Mouse (Mus musculus) adrenal gland, postnatal 4 days (tissue): Measurements from ENCODE around the gene Map4k2. TPM values are rescaled to one million over a fixed set of nuclear protein-coding genes. Genes with fewer than 3 reads are reported as not detected.
A peak's percentile ranks its signal among the peaks of the same experiment; 100 is the strongest.

ENCODE experiments used
- DNase-seq, 2 experiments: peaks; one replicate each; pipeline ENCODE4 v3.0.0; 2021 to 2022; ENCODE audit warnings: low spot score in 2 of 2, mixed read lengths in 2 of 2
- total RNA-seq, 2 experiments: library from RNA; stranded (reverse); gene quantifications; 2 replicates each; pipeline ENCODE4 v1.2.3; 2021

Map4k2 gene
- total RNA-seq, 2 experiments from 2014 or later, result 61.1 to 62.0 TPM

DNA sequence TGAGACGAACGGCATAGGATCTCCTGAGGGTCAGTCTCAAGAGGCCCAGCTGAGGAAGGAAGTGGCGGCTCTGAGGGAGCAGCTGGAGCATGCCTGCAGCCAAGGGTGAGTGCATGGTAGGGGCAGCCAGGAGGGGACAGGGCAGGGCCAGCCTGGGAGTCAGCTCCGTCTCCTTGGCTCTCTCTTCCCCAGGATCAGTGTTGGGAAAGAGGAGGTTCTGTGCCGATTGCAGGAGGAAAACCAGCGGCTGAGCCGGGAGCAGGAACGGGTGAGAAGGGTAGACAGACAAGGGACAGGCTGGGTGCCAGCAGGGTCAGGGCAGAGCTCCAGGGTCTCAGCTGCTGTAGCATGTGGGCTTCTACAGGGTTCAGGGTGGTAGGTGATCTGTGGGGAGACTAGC, 26.4 kb upstream of the Map4k2 start:
- no peak for DNase-seq

DNA sequence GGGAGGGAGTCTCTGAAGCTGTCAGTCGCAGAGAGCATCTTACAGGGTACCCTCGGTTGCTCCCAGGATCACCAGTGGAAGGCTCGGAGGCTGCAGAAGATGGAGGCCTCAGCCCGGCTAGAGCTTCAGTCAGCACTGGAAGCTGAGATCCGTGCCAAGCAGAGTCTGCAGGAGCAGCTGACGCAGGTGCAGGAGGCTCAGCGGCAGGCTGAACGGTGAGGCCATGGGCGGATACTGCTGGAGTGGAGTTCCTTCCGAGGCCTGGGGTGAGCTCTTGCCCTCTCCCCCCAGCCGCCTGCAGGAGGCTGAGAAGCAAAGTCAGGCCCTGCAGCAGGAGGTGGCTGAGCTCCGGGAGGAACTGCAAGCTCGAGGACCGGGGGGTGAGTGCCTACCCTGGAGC, 25.4 kb upstream of the Map4k2 start:
- DNase-seq, result no peak

DNA sequence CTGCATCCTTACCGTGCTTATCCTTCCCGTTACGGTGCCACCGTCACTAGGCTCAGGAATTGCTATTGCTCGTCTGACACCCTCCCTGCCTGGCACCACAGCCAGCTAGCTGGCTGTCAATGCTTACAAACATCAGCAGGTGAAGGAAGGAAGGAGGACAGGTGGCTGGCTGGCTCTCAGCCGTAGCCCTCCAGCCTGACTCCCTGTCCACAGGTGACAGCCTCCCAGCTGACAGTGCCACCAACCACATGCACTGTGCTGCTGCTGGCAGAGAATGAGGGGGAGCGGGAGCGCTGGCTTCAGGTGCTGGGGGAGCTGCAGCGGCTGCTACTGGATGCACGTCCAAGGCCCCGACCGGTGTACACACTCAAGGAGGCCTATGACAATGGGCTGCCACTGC, 22.8 kb upstream of the Map4k2 start:
- DNase-seq, result no peak

DNA sequence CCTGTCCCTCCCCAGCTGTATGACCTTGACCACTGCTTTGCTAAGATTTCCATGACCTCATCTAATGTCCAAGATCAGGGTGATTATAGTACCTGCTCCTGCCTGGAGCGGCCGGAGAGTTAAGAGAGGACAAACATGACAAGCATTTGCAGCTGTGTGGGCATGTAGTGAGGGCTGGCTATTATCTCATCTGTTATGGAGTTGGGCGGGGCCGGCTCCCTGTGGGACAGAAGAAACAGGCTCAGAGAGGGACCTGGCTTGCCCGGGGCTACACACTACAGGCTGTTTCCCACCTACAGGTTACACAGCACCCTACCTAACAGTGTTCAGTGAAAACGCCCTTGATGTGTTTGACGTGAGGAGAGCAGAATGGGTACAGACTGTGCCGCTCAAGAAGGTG, 19.6 kb upstream of the Map4k2 start:
- no peak for DNase-seq

DNA sequence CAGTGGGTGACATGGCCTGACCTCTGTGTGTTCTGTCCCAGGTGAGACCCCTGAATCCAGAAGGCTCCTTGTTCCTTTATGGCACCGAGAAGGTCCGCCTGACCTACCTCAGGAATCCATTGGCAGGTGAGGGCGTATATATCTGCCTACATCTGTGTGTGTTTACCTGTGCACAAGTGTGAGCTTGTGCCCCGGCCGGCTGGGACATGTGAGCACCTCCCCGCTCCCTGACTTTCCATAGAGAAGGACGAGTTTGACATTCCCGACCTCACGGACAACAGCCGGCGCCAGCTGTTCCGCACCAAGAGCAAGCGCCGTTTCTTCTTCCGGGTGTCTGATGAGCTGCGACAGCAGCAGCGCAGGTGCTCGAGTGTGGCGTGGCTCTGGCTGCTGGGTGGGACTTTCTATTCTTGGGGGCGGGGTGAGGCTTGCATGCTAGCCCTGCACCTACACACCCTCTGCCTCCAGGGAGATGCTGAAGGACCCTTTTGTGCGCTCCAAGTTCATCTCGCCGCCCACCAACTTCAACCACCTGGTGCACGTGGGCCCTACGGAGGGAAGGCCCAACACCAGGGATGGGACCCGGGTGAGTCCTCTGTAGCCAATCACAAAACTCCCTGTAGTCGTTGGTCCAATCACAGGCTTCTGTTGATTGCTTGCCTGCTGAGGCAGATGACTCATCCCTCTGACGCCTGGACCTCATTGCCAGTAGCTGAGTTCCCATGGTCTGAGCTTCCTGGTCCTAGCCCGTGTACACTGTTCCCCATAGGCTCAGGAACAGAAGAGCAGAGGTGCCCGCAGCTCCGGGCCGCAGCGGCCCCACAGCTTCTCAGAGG, 18.9 kb upstream of the Map4k2 start:
- no peak for DNase-seq

DNA sequence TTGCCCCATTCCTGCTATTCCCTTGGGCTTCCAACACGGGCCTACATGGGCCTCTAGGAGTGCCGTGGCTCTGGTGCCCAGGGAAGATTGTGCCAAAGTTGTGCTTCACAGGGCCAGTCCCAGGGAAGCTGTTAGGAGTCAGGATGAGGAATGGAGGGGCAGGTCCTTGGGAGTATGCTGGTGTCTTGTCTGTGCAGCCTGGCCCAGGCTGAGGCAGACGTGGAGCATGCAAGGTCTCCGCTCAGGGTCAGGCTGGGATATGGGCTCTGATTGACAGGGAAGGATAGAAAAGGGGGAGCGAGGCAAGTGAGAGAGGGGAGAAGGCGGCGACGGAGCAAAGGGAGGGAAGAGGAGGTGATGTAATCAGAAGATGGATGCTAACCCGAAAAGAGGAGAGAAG, 16.2 kb upstream of the Map4k2 start:
- no peak for DNase-seq

DNA sequence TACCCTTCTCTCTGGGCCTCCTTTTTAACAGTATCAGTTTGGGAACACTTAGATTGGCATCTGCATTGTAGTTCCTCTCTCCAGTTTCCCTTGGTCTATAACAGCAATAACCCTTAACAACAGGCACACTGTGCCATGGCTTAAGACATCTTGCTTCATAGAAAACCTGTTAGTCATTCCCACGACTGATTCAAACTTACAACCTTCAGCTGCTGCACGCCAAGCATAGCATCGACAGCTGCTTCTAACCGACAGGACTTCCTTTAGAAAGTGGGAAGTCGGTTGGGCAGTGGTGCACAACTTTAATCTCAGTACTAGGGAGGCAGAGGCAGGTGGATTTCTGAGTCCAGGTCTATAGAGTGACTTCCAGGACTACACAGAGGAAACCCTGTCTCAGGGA, 9.8 kb upstream of the Map4k2 start:
- DNase-seq, result no peak

DNA sequence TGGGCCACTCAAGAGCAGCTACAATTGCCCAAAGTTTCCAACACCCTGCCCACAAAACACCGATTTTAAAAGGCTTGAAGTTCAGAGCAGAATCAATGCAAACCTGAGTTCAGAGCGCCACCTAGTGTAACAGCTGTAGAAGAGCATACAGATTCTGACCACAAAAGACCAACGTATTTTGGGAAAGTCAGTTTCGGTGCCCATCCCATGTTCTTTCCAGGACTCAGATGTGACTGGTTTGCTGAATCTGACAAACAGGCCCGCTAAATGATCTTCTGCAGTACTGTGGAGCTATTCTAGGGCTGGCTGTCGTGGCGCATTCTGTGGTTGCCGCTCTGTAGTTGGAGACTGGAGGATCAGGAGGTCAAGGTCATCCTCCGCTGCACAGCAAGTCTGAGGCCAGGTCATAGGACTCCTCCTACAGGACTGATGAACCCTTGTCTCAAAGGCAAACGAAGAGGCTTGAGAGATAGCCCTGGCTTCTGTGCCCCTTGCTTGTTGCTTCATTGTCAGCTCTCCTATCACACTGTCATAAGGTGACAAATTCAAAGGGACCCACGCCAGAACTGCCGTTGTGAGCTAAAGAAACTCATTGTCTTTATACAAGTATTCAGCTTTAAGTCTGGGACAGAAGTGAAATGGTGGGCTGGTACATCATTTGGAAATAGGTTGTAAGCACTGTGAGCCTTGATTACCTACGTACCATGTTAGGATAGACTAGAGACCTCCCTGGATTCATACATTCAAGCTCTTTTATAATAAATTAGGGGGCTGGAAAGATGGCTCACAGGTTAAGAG, 9.0 kb upstream of the Map4k2 start:
- DNase-seq, result no peak

DNA sequence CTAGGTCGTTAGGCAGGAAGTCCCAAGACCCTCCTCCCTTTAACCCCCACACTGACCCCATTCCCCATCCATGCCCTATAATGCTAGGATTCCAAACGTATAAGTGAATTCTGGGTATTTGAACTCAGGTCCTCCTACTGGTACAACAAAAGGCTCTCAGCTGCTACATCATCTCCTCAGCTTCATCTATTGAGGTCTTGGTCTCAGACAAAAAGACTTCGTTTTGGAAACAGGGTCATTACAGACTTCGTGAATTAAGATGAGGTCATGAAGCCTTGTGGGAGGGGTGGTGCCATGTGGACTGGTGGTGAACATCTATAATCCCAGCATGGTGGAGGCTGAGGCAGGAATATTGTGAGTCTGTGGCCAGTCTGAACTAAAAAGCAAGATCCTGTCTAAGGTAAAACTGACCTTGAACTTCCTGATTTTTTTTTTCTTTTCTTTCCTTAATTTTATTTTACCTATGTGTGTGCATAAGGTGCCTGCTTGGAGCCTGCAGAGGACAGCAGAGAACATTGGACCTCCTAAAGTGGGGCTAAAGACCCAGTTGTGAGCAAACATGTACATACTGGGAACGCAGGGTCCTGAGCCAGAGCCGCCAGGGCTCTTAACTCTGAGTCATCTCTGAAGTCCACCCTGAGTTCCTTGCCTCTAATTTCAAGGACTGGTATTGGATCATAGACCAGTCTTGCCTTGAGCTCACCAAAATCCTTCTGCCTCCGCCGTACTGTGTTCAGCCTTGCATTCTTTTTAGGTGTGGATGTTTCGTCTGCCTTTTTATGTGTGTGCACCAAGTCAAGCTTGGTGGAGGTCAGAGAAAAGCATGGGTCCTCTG, 7.0 kb upstream of the Map4k2 start:
- no peak for DNase-seq

DNA sequence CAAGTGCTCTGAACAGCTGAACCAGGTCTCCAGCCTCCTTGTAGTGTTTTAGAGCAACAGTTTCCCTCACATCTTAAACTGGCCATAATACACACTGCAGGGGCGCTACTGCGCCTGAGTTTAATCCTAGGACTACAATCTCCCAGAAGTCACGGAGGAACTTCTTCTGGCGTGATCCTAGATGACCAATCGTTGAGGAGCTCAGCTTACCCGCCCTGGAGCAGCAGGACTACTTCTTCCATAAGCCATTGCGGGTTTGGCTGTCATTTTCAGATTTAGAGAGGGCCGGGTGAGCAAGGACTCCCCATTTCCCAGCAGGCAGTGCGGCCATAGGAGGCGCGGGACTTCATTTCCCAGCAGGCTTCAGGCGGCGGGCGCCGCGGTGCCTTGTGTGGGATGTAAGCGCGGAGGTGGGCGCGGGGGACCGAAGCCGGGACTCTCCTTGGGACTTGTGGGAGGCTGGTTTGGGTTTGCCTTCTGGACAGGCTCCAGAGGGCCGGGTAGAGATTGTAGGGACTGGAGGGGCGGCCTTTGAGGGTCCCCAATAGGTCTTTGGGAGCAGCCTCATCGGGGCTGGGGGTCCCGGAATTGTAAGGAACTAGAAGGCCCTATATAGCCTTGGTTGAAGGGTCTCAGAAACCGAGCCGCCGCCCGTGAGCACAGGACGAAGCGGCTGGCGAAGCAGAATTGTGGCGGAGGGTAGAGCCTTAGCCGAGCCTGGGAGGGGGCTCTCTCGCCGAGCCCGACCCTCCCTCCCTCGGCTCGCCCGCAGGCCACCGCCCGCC, 6.1 kb upstream of the Map4k2 start, which contains the start of gene Men1:
Gene Men1 (plus strand): TSS at position 307 of the 785 bp plus-strand sequence.
- DNase-seq, result peak; percentile 70 to 83

DNA sequence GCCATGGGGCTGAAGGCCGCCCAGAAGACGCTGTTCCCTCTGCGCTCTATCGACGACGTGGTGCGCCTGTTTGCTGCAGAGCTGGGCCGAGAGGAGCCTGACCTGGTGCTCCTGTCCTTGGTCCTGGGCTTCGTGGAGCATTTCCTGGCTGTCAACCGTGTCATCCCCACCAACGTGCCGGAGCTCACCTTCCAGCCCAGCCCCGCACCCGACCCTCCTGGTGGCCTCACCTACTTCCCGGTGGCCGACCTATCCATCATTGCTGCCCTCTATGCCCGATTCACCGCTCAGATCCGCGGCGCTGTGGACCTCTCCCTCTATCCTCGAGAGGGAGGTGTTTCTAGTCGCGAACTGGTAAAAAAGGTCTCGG, 5.5 kb upstream of the Map4k2 start:
- DNase-seq, result no peak

DNA sequence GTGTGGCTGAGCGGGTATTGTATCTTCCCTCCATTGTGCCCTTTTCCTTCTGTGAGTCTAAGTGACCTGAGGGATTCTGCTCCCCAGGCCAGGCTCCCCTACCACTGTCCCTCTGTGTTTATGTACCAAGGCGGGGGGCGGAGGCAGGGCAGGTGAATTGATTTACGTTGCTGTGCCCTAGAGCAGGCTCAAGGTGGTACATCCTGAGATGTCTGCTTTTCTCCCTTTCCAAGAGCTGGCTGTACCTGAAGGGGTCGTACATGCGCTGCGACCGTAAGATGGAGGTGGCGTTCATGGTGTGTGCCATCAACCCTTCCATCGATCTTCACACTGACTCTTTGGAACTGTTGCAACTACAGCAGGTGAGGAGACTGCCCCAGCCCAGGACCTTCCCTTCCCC, 4.0 kb upstream of the Map4k2 start:
- DNase-seq, result no peak

DNA sequence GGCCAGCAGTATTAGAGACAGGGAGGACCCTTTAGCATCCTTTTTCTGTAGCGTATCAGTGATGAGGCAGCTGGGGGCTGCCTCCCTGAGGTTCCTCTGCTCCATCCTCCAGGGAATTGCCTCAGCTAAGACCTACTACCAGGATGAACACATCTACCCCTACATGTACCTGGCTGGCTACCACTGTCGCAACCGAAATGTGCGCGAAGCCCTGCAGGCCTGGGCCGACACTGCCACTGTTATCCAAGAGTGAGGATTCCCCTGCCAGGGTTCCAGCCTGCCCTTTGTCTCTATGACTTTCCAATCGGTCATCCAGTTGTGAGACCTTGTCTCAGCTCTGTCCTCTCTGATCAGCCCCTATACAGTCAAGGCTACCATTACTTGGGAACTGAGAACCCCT, 2.8 kb upstream of the Map4k2 start:
- DNase-seq, result no peak

DNA sequence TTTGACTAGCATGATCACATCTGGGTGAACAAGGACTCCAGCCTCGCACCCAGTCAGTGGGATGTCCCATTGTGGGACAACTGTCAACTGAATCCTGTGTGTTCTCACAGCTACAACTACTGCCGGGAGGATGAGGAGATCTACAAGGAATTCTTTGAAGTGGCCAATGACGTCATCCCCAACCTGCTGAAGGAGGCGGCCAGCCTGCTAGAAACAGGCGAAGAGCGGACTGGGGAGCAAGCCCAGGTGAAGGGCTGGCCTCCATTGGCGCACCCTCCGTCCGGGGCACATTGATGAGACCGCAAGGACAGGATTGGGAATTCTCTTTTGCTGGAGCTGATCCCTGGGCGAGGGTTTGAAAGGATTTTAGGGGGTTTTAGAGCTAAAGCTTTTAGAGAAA, 2.2 kb upstream of the Map4k2 start:
- no peak for DNase-seq

DNA sequence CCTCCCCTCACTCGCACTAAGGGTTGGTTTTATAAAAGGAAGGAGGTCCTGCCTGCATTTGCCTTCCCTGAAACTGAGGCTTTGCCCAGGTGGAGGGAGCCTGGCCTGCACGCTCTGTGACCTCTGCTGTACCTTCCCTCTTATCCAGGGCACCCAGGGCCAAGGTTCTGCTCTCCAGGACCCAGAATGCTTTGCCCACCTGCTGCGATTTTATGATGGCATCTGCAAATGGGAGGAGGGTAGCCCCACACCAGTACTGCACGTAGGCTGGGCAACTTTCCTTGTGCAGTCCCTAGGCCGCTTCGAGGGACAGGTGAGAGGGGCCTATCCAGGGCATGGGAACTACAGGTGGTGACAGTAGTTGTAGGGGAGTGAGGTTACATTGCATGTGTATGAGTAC, 1.7 kb upstream of the Map4k2 start:
- no peak for DNase-seq

DNA sequence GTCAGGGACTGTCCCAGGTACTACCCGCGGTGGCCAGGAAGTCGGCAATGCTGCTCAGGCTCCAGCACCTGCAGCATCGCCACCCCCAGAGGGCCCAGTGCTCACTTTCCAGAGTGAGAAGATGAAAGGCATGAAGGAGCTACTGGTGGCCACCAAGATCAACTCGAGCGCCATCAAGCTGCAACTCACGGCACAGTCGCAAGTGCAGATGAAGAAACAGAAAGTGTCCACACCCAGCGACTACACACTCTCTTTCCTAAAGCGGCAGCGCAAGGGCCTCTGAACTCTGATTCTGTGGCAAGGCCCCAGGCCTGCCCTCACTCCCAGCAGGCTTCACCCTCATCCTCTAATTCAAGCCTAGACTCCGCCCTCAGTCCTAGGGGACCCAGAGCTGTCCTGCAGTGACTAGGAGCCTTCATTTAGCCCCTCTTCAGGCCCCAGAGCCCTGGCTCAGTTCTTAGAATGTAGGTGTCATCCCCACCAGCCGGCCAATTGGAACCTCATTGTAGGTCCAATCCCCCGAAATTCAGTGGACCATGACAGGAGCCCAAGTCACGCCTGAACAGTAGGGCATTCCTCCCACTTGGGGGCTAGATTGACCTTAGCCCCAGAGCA, 938 bp upstream of the Map4k2 start:
- no peak for DNase-seq

DNA sequence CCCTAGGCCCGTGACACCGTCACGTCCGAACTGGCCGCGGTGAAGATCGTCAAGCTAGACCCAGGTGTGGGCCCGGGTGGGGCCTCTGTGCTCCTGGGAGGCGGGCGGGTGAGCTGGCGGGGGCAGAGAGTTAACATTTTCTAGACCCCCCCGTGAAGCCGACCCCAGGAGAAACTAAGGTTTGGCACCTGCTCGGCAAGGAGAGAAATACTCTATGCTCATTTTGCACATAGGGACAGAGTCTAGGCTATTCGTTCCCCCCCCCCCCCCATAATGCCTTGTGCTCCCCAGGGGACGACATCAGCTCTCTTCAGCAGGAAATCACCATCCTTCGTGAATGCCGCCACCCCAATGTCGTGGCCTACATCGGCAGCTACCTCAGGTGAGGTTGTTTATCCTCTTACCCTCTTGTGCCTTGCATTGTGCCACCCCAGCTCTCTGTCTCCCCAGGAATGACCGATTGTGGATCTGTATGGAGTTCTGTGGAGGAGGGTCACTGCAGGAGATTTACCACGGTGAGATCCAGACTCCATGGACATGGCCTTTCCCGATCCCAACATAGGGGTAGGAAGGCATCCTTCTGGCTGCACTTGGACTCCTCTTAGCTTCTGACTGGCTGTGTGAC, 630 bp downstream of the Map4k2 start:
- DNase-seq, result no peak

DNA sequence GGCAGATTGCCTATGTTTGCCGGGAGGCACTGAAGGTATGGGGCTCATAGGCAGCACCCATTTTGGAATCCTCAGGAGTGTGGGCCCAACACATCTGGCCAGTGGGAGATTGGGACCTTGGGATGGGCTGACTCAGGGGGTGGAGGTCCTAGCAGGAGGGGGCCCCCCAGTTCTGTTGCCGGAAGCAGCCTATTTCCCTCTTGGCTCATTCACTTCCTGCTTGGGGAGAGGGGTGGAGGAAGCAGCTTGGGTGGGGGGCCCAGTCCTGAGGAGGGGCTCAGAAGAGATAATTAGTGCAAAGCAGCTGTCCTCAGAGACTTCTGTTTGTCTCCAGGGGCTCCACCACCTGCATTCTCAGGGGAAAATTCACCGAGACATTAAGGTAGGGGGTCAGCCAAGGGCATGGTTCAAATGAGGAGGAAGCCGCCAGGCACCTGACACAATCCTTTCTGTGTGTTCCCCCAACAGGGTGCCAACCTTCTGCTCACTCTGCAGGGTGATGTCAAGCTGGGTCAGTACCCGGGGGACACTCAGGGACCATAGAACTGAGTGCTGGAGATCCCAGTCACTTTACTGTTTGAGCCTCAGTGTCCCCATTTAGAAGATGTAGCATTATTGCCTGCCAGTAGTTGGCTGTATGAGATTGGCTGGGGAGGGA, 1.5 kb downstream of the Map4k2 start:
- no peak for DNase-seq
